Mouse (Mus musculus) kidney, embryonic 14.5 days (tissue): ENCODE measurements around the gene Zfp827. TPM values are rescaled to one million over a fixed set of nuclear protein-coding genes. Genes with fewer than 3 reads are reported as not detected.

Experiments used
- ATAC-seq: fragments of 200-750 bp; cut with Nextera tagmentation; 2 replicates; pipeline ENCODE4 v1.8.0; 2017; ENCODE audit warnings: moderate number of reproducible peaks, mild to moderate bottlenecking, moderate TSS enrichment, moderate library complexity; ENCODE audit not compliant: low FRiP score, low TSS enrichment
- H3K27ac ChIP-seq: fragments of 300-500 bp; sonication (generic); 2 replicates; pipeline ENCODE4 v1.5.1; 2014; ENCODE audit warnings: low read depth, mild to moderate bottlenecking, low read length, moderate library complexity, mixed read lengths
- H3K27me3 ChIP-seq: fragments of 300-500 bp; sonication (generic); 2 replicates; pipeline ENCODE4 v1.6.1; 2014; ENCODE audit warnings: mild to moderate bottlenecking, low read length; ENCODE audit not compliant: control insufficient read depth, insufficient read depth
- H3K36me3 ChIP-seq: fragments of 300-500 bp; sonication (generic); 2 replicates; pipeline ENCODE4 v1.6.1; 2014; ENCODE audit warnings: low read length, mixed read lengths; ENCODE audit not compliant: control insufficient read depth, insufficient read depth
- H3K4me1 ChIP-seq: fragments of 300-500 bp; sonication (generic); 2 replicates; pipeline ENCODE4 v1.6.1; 2014; ENCODE audit warnings: low read length, mixed read lengths; ENCODE audit not compliant: control insufficient read depth, insufficient read depth
- H3K4me2 ChIP-seq: fragments of 300-500 bp; sonication (generic); replicated peaks from 2 replicates; pipeline ENCODE4 v1.6.1; 2014; ENCODE audit warnings: low read depth, mild to moderate bottlenecking, low read length
- H3K4me3 ChIP-seq: fragments of 300-500 bp; sonication (generic); 2 replicates; pipeline ENCODE4 v1.5.1; 2014; ENCODE audit warnings: mild to moderate bottlenecking, low read length
- H3K9ac ChIP-seq: fragments of 300-500 bp; sonication (generic); 2 replicates; pipeline ENCODE4 v1.6.1; 2014; ENCODE audit warnings: low read depth, mild to moderate bottlenecking, low read length, moderate library complexity
- H3K9me3 ChIP-seq: fragments of 300-500 bp; sonication (generic); 2 replicates; pipeline ENCODE4 v1.6.1; 2016; ENCODE audit warnings: low read length; ENCODE audit not compliant: control insufficient read depth
- WGBS: fragments of 180-500 bp; shearing (Covaris S2); extraction: QIAGEN DNeasy Blood & Tissue Kit; methylation state at CpG from one replicate; pipeline ENCODE4 v1.1.7; 2014; 5-methylcytosine and 5-hydroxymethylcytosine counted together
- polyA plus RNA-seq: library from polyadenylated mRNA; unstranded; fragments of >200 nt; fragmentation: Nextera tagmentation; extraction: Ambion mirVana; gene quantifications from 2 replicates; pipeline ENCODE4 v1.2.1, GENCODE M21; 2014

Zfp827 gene
- polyA plus RNA-seq, 1 experiment from 2014 or later: 12.2 TPM

GRCm38 (mm10) chr8:79029396-79030325 is 1.4 kb downstream of the Zfp827 start:
- Histone ChIP-seq H3K4me1 (peaks cover 18% of the 10 kb centered on the region), H3K36me3 (no peaks in the 10 kb centered on the region), H3K27me3 (no peaks in the 10 kb centered on the region), H3K9me3 (no peaks in the 10 kb centered on the region), H3K27ac (peak overlapping the region; percentile 100), H3K4me2 (peak overlapping the region; percentile 82), H3K9ac (peak overlapping the region; percentile 99), H3K4me3 (peak overlapping the region; percentile 91)
- 0% methylated on average over 55 of the region's 99 CpGs for WGBS
- ATAC-seq: peak; percentile 83

DNA sequence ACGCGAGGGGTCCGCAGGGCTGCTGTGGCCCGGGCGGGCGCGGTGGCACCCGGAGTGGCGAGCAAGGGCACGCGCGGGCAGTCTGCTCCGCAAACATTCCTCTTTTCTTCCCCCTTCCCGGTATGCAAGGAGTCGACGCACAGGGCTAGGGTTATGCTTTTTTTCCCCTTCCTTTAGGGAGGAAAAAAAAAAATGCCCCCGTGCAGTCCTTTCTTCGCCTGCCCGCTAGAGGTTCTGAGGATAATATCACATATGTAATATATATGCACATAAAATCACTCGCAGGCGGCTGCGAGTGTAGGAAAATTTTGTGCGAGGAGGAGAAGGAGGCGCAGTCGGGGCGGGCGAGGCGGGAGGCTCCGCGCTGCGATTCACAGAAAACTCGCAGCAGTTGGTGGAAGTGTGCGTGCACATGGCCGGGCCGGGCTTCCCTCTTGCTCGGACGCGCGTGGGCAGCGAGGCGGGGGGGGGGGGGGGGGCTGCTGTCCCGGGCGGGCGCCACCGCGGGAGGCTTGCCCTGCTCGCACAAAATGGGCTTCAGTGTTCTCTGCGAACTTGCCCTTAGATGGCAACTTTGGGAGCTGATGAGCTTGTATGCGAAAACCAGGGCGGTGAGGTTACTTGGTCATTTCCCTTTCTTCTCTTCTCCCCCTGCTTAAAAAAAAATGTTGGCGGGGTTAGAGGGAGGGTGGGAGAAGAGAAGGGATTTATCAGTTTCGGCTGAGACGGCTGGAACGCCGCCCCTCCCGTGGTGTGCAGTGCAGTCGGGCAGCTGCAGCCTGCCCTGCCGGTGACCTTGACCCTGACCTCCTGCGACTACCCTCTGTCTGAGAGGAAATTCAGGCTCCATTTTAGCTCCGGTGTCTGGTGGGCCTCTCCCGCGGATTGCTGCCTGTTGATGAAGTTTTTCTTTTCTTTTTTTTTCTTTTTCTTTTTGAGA is 2.4 kb downstream of the Zfp827 start:
- Histone ChIP-seq H3K4me3 (peak overlapping the region; percentile 91), H3K4me1 (peaks cover 18% of the 10 kb centered on the region), H3K9me3 (no peaks in the 10 kb centered on the region), H3K4me2 (peak overlapping the region; percentile 82), H3K9ac (peak overlapping the region; percentile 99), H3K36me3 (no peaks in the 10 kb centered on the region), H3K27ac (peak overlapping the region; percentile 100), H3K27me3 (no peaks in the 10 kb centered on the region)
- under 1% methylated on average over 51 of the region's 62 CpGs for WGBS
- ATAC-seq: peak; percentile 28; the same call in 1 of the 2 replicates

- H3K9ac ChIP-seq: no peak overlapping the region
- H3K4me3 ChIP-seq: no peak overlapping the region
- H3K9me3 ChIP-seq: no peaks in the 10 kb centered on the region
- no peak overlapping the region for H3K4me2 ChIP-seq
- no peaks in the 10 kb centered on the region for H3K27me3 ChIP-seq
- H3K36me3 ChIP-seq: no peaks in the 10 kb centered on the region; the same call in 1 of the 2 replicates
- 75% methylated on average over 7 of the region's 7 CpGs for WGBS
- no peak overlapping the region for H3K27ac ChIP-seq
- ATAC-seq: no peak
- H3K4me1 ChIP-seq: peaks cover 14% of the 10 kb centered on the region
Measured at GRCm38 (mm10) chr8:79037532-79037931, 9.3 kb downstream of the Zfp827 start.

GRCm38 (mm10) chr8:79037991-79038390 is 9.8 kb downstream of the Zfp827 start:
- Histone ChIP-seq H3K9ac (no peak overlapping the region), H3K4me3 (no peak overlapping the region), H3K4me1 (peaks cover 9% of the 10 kb centered on the region), H3K27ac (no peak overlapping the region), H3K9me3 (no peaks in the 10 kb centered on the region), H3K4me2 (no peak overlapping the region), H3K36me3 (no peaks in the 10 kb centered on the region; the same call in 1 of the 2 replicates), H3K27me3 (no peaks in the 10 kb centered on the region)
- ATAC-seq: no peak
- WGBS: 91% methylated on average over 7 of the region's 7 CpGs

GRCm38 (mm10) chr8:79041429-79041828 is 13.2 kb downstream of the Zfp827 start:
- H3K4me1 ChIP-seq: no peaks in the 10 kb centered on the region
- no peaks in the 10 kb centered on the region for H3K9me3 ChIP-seq
- WGBS: 83% methylated on average over 3 of the region's 3 CpGs
- no peak for ATAC-seq
- H3K9ac ChIP-seq: no peak overlapping the region
- no peak overlapping the region for H3K4me2 ChIP-seq
- no peak overlapping the region for H3K4me3 ChIP-seq
- no peak overlapping the region for H3K27ac ChIP-seq
- H3K27me3 ChIP-seq: no peaks in the 10 kb centered on the region
- H3K36me3 ChIP-seq: no peaks in the 10 kb centered on the region; the same call in 1 of the 2 replicates

- no peak overlapping the region for H3K4me3 ChIP-seq
- ATAC-seq: no peak
- H3K36me3 ChIP-seq: no peaks in the 10 kb centered on the region; the same call in 1 of the 2 replicates
- no peak overlapping the region for H3K9ac ChIP-seq
- no peak overlapping the region for H3K4me2 ChIP-seq
- H3K9me3 ChIP-seq: no peaks in the 10 kb centered on the region
- WGBS: 76% methylated on average over 3 of the region's 3 CpGs
- no peaks in the 10 kb centered on the region for H3K4me1 ChIP-seq
- H3K27ac ChIP-seq: no peak overlapping the region
- no peaks in the 10 kb centered on the region for H3K27me3 ChIP-seq
Measured at GRCm38 (mm10) chr8:79042252-79042651, 14.0 kb downstream of the Zfp827 start.

GRCm38 (mm10) chr8:79044673-79045072 is 16.4 kb downstream of the Zfp827 start:
- 89% methylated on average over 5 of the region's 5 CpGs for WGBS
- no peak for ATAC-seq
- Histone ChIP-seq H3K4me2 (no peak overlapping the region), H3K4me3 (no peak overlapping the region), H3K9ac (no peak overlapping the region), H3K9me3 (no peaks in the 10 kb centered on the region), H3K4me1 (no peaks in the 10 kb centered on the region), H3K27me3 (no peaks in the 10 kb centered on the region), H3K36me3 (no peaks in the 10 kb centered on the region; the same call in 1 of the 2 replicates), H3K27ac (no peak overlapping the region)

GRCm38 (mm10) chr8:79046659-79047058 is 18.4 kb downstream of the Zfp827 start:
- H3K4me1 ChIP-seq: no peaks in the 10 kb centered on the region
- 86% methylated on average over 4 of the region's 4 CpGs for WGBS
- H3K9ac ChIP-seq: no peak overlapping the region
- no peak overlapping the region for H3K4me2 ChIP-seq
- ATAC-seq: no peak
- H3K9me3 ChIP-seq: no peaks in the 10 kb centered on the region
- H3K36me3 ChIP-seq: no peaks in the 10 kb centered on the region
- H3K27me3 ChIP-seq: no peaks in the 10 kb centered on the region
- H3K27ac ChIP-seq: no peak overlapping the region
- no peak overlapping the region for H3K4me3 ChIP-seq
